Mouse (Mus musculus) monocyte, adult 59 days (primary cell): Measurements from ENCODE around the gene 4930595M18Rik. TPM values are rescaled to one million over a fixed set of nuclear protein-coding genes. Genes with fewer than 3 reads are reported as not detected.

ENCODE experiments used
- total RNA-seq, 2 experiments: library from RNA; stranded (reverse); gene quantifications; one replicate each; pipeline ENCODE4 v1.2.4; 2023

The 4930595M18Rik gene
- total RNA-seq = not detected

GRCm38 (mm10) chrX:81458021-81458420 is at the start of gene 4930595M18Rik:
Gene 4930595M18Rik (minus strand): TSS chrX:81458121.

